Mouse (Mus musculus): ENCODE measurements around the gene Spryd3. TPM values are rescaled to one million over a fixed set of nuclear protein-coding genes. Genes with fewer than 3 reads are reported as not detected.
A peak's percentile ranks its signal among the peaks of the same experiment; 100 is the strongest.

Gene Spryd3
- total RNA-seq, 2 experiments from 2014 or later: 12.6 to 24.2 TPM

GRCm38 (mm10) chr15:102077111-102077677 lies 58.8 kb downstream of the Spryd3 start:
- no peak for ATAC-seq (replicated peaks; ENCODE audit: poor library complexity, severe bottlenecking)

- no peak for ATAC-seq (replicated peaks; ENCODE audit: poor library complexity, severe bottlenecking)
Observed at GRCm38 (mm10) chr15:102074876-102075585, 61.0 kb downstream of the Spryd3 start.

GRCm38 (mm10) chr15:102074070-102074731 lies 61.8 kb downstream of the Spryd3 start:
- ATAC-seq (replicated peaks; ENCODE audit: poor library complexity, severe bottlenecking): peak; percentile 32

- peak; percentile 94 for ATAC-seq (replicated peaks; ENCODE audit: poor library complexity, severe bottlenecking)
Observed at GRCm38 (mm10) chr15:102073559-102074069, 62.4 kb downstream of the Spryd3 start, which contains the start of gene Eif4b. Gene Eif4b, plus strand, starts transcription at chr15:102073773.

- no peak for ATAC-seq (replicated peaks; ENCODE audit: poor library complexity, severe bottlenecking)
Observed at GRCm38 (mm10) chr15:102072963-102073558, 63.0 kb downstream of the Spryd3 start.

- 0 out of 2 replicates have a peak, but pooled peaks have one; percentile 28 for ATAC-seq (replicated peaks; ENCODE audit: poor library complexity, severe bottlenecking)
Observed at GRCm38 (mm10) chr15:102070476-102071467, 65.3 kb downstream of the Spryd3 start.

Other genes with a start within 250 kb of the Spryd3 start
- gene Krt76, start 243.3 kb downstream of the Spryd3 start, total RNA-seq (2014; fragmentation: Nextera tagmentation): not detected in 2 replicates
- not detected in 2 replicates for gene Krt76, start 243.3 kb downstream of the Spryd3 start, total RNA-seq (2017)
- gene Krt4, start 211.5 kb downstream of the Spryd3 start, total RNA-seq (2014; fragmentation: Nextera tagmentation): not detected in 2 replicates
- gene Krt4, start 211.5 kb downstream of the Spryd3 start, total RNA-seq (2017): not detected in 2 replicates
- gene Krt79, start 195.9 kb downstream of the Spryd3 start, total RNA-seq (2014; fragmentation: Nextera tagmentation): not detected in 2 replicates
- not detected in 2 replicates for gene Krt79, start 195.9 kb downstream of the Spryd3 start, total RNA-seq (2017)
- gene Krt78, start 181.9 kb downstream of the Spryd3 start, total RNA-seq (2014; fragmentation: Nextera tagmentation): not detected in 2 replicates
- gene Krt78, start 181.9 kb downstream of the Spryd3 start, total RNA-seq (2017): not detected in 2 replicates
- gene Krt8, start 131.8 kb downstream of the Spryd3 start, total RNA-seq (2014; fragmentation: Nextera tagmentation): 0.30 TPM in 1 of 2 replicates, not detected in the other
- 0.31 and 0.60 TPM in 2 replicates for gene Krt8, start 131.8 kb downstream of the Spryd3 start, total RNA-seq (2017)
- gene Krt18, start 108.1 kb downstream of the Spryd3 start, total RNA-seq (2014; fragmentation: Nextera tagmentation): 11.4 and 20.2 TPM in 2 replicates
- 12.4 and 24.9 TPM in 2 replicates for gene Krt18, start 108.1 kb downstream of the Spryd3 start, total RNA-seq (2017)
- 244 and 264 TPM in 2 replicates for gene Eif4b, start 62.5 kb downstream of the Spryd3 start, total RNA-seq (2014; fragmentation: Nextera tagmentation)
- 450 TPM in 2 replicates for gene Eif4b, start 62.5 kb downstream of the Spryd3 start, total RNA-seq (2017)
- 0.17 TPM in 1 of 2 replicates, not detected in the other for gene Tns2, start 35.8 kb downstream of the Spryd3 start, total RNA-seq (2014; fragmentation: Nextera tagmentation)
- gene Tns2, start 35.8 kb downstream of the Spryd3 start, total RNA-seq (2017): not detected in 2 replicates
- gene Igfbp6, start 8.1 kb upstream of the Spryd3 start, total RNA-seq (2014; fragmentation: Nextera tagmentation): not detected in 2 replicates
- not detected in 2 replicates for gene Igfbp6, start 8.1 kb upstream of the Spryd3 start, total RNA-seq (2017)
- 0.85 and 0.97 TPM in 2 replicates for gene Soat2, start 14.3 kb upstream of the Spryd3 start, total RNA-seq (2014; fragmentation: Nextera tagmentation)
- 0.15 and 0.56 TPM in 2 replicates for gene Soat2, start 14.3 kb upstream of the Spryd3 start, total RNA-seq (2017)
- gene Zfp740, start 67.0 kb upstream of the Spryd3 start, total RNA-seq (2014; fragmentation: Nextera tagmentation): 48.7 and 68.9 TPM in 2 replicates
- gene Zfp740, start 67.0 kb upstream of the Spryd3 start, total RNA-seq (2017): 23.8 and 27.8 TPM in 2 replicates
- 17.0 and 18.1 TPM in 2 replicates for gene Csad, start 68.5 kb upstream of the Spryd3 start, total RNA-seq (2014; fragmentation: Nextera tagmentation)
- gene Csad, start 68.5 kb upstream of the Spryd3 start, total RNA-seq (2017): 7.5 and 23.4 TPM in 2 replicates
- gene Itgb7, start 95.7 kb upstream of the Spryd3 start, total RNA-seq (2014; fragmentation: Nextera tagmentation): 7.4 and 42.7 TPM in 2 replicates
- gene Itgb7, start 95.7 kb upstream of the Spryd3 start, total RNA-seq (2017): 15.2 and 31.6 TPM in 2 replicates
- 7.5 and 11.5 TPM in 2 replicates for gene Rarg, start 121.3 kb upstream of the Spryd3 start, total RNA-seq (2014; fragmentation: Nextera tagmentation)
- gene Rarg, start 121.3 kb upstream of the Spryd3 start, total RNA-seq (2017): 2.0 and 3.4 TPM in 2 replicates
- not detected in 2 replicates for gene Gm9918, start 134.3 kb upstream of the Spryd3 start, total RNA-seq (2014; fragmentation: Nextera tagmentation)
- not detected in 2 replicates for gene Gm9918, start 134.3 kb upstream of the Spryd3 start, total RNA-seq (2017)
- gene Mfsd5, start 143.2 kb upstream of the Spryd3 start, total RNA-seq (2014; fragmentation: Nextera tagmentation): 20.0 and 39.8 TPM in 2 replicates
- 16.1 and 29.4 TPM in 2 replicates for gene Mfsd5, start 143.2 kb upstream of the Spryd3 start, total RNA-seq (2017)
- gene Espl1, start 160.0 kb upstream of the Spryd3 start, total RNA-seq (2014; fragmentation: Nextera tagmentation): 20.8 and 21.7 TPM in 2 replicates
- gene Espl1, start 160.0 kb upstream of the Spryd3 start, total RNA-seq (2017): 30.4 and 50.0 TPM in 2 replicates
- gene Pfdn5, start 189.9 kb upstream of the Spryd3 start, total RNA-seq (2014; fragmentation: Nextera tagmentation): 299 and 314 TPM in 2 replicates
- 366 and 404 TPM in 2 replicates for gene Pfdn5, start 189.9 kb upstream of the Spryd3 start, total RNA-seq (2017)
- gene Myg1, start 195.5 kb upstream of the Spryd3 start, total RNA-seq (2014; fragmentation: Nextera tagmentation): 63.3 and 88.7 TPM in 2 replicates
- 55.1 and 59.9 TPM in 2 replicates for gene Myg1, start 195.5 kb upstream of the Spryd3 start, total RNA-seq (2017)
- gene Aaas, start 214.5 kb upstream of the Spryd3 start, total RNA-seq (2014; fragmentation: Nextera tagmentation): 120 and 123 TPM in 2 replicates
- gene Aaas, start 214.5 kb upstream of the Spryd3 start, total RNA-seq (2017): 147 and 153 TPM in 2 replicates
- gene Sp7, start 230.9 kb upstream of the Spryd3 start, total RNA-seq (2014; fragmentation: Nextera tagmentation): not detected in 2 replicates
- gene Sp7, start 230.9 kb upstream of the Spryd3 start, total RNA-seq (2017): not detected in 2 replicates

Data from granulocyte monocyte progenitor cell, adult 5-6 weeks (primary cell).